Mouse (Mus musculus) small intestine, adult 2 months (tissue): ENCODE data around the gene Lcn2.

Experiments
- CTCF ChIP-seq: fragments of 200-500 bp; IDR thresholded peaks from 2 replicates; pipeline ENCODE4 v1.5.1; 2012; ENCODE audit warnings: low read depth, mild to moderate bottlenecking, control low read depth, inconsistent platforms, low read length, moderate library complexity, mixed read lengths; ENCODE audit not compliant: insufficient replicate concordance, insufficient read length; ENCODE audit errors: extremely low read depth
- POLR2A ChIP-seq: fragments of 200-500 bp; IDR thresholded peaks from 2 replicates; pipeline ENCODE4 v1.6.1; 2012; ENCODE audit warnings: low read depth, mild to moderate bottlenecking, control low read depth, inconsistent platforms, low read length, moderate library complexity

GRCm38 (mm10) chr2:32344598-32345321 is 43.3 kb downstream of the Lcn2 start:
- no peak for TF ChIP-seq POLR2A
- no peak for TF ChIP-seq CTCF
